12 mouse cellular contexts compared by ENCODE assay signal in the genomic region with DNA sequence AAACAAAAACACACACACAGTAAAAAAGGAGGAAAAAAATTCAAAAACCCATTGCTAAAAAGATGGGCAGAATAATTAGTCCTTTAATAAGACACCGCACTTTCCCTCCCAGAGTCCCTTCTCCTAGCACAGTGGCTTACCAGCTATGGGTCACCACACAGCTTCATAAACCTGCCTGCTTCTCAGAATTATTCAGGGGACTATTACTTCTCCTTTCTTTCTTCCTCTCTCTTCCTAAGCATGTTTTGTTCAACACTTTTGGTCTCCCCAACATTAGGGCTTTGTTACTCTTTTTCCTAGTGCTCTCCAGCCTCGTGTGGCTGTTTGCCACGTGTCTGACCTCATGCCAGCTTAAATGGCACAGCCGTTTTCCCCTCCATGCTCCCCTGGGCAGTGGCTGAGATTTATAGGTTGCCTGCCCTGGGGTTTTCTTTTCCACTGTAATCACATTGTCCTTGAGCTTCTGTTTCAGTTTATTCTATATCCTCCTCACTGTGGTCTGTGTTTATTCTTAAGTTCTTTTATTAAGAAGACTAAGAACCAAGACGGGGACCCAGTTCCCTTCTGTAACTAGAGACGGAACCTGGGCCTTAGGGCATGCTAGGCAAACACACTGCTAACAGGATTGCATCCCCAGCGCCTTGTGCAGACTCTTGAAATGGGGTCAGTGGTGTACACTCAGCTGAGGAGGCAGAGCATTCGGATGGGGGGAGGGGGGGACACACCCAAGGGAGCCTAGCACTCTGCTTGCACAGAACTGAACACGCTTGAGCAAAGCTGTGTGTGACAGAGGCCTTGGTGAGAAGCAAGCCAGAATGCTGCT. TPM values are rescaled to one million over a fixed set of nuclear protein-coding genes. Genes with fewer than 3 reads are reported as not detected.
DNase-seq lines count a peak whose midpoint lies in the region; ATAC-seq and TF ChIP-seq lines count a peak whose summit lies in the region.
"Had no signal": no experiment of that assay in that cellular context is flagged by ENCODE, and none has a peak within 500 bp of the region (broad histone marks: within the 10 kb centered on the region; RNA-seq: fewer than 3 reads in every experiment).

No protein-coding gene starts in this region.

- no peak for TF ChIP-seq CTCF in layer of hippocampus, adult 2 months (conservative IDR thresholded peaks at IDR 0.05)

- H3K27ac ChIP-seq in layer of hippocampus, adult 2 months = peak overlapping the region; percentile 63
- H3K27ac ChIP-seq in neural tube, embryonic 12.5 days = peak overlapping the region; percentile 11; the same call in 1 of the 2 replicates
- H3K27ac ChIP-seq: forebrain, embryonic 12.5 days had no signal

- H3K4me1 ChIP-seq in neural tube, embryonic 12.5 days = peaks cover 20% of the 10 kb centered on the region

- ATAC-seq in granulocyte monocyte progenitor cell, adult 5-6 weeks (replicated peaks; ENCODE audit: poor library complexity, severe bottlenecking) = 0 out of 2 replicates have a peak, but pooled peaks have one; percentile 30
- ATAC-seq in neural tube, embryonic 12.5 days (ENCODE audit: low FRiP score, low read depth) = 0 out of 2 replicates have a peak, but pooled peaks have one; percentile 56
- ATAC-seq in inflammation-experienced regulatory T-cells, adult 6 months = no peak

- 30% methylated on average over 9 of the region's 9 CpGs for WGBS in neural tube, embryonic 12.5 days

- H3K27me3 ChIP-seq in neural tube, embryonic 12.5 days (replicated peaks) = no peaks in the 10 kb centered on the region
- H3K27me3 ChIP-seq: forebrain, embryonic 12.5 days had no signal

- H3K9me3 ChIP-seq in neural tube, embryonic 12.5 days = no peaks in the 10 kb centered on the region
- H3K9me3 ChIP-seq: forebrain, embryonic 12.5 days had no signal

- no peak overlapping the region for H3K4me3 ChIP-seq in layer of hippocampus, adult 2 months
- no peak overlapping the region for H3K4me3 ChIP-seq in neural tube, embryonic 12.5 days
- H3K4me3 ChIP-seq: forebrain, embryonic 12.5 days had no signal

- no peak overlapping the region for H3K9ac ChIP-seq in neural tube, embryonic 12.5 days
- H3K9ac ChIP-seq: forebrain, embryonic 12.5 days had no signal

- no peak overlapping the region; the same call in 1 of the 2 replicates for H3K4me2 ChIP-seq in neural tube, embryonic 12.5 days (replicated peaks)
- H3K4me2 ChIP-seq: forebrain, embryonic 12.5 days had no signal

- H3K36me3 ChIP-seq in neural tube, embryonic 12.5 days = no peaks in the 10 kb centered on the region
- H3K36me3 ChIP-seq: forebrain, embryonic 12.5 days had no signal

- peak; percentile 22 to 54 for DNase-seq in adrenal gland, adult (ENCODE audit: inconsistent age in 2 of 2, low spot score in 1 of 2)
- DNase-seq in adrenal gland, adult 18-20 months (ENCODE audit: low spot score in 2 of 2) = no peak
- no peak for DNase-seq in layer of hippocampus, adult 2 months (ENCODE audit: low spot score in 2 of 2)
- DNase-seq in layer of hippocampus, postnatal 10 days (ENCODE audit: low spot score in 2 of 2) = no peak
- no peak for DNase-seq in cerebellum, adult 11 months
- DNase-seq: cerebellum, adult 8-10 months; lung, postnatal 4 days; thymus, postnatal 25 days had no signal

RNA-seq across cellular contexts. Expression of a gene that starts 54.2 kb away (rescaled TPM):
- 10 to 100 TPM; 24.3 to 33.6 TPM for total RNA-seq in adrenal gland, adult 18-20 months (2021)
- total RNA-seq in layer of hippocampus, adult 2 months (2021) = 10 to 100 TPM; 32.3 to 40.2 TPM
- 10 to 100 TPM; 34.3 to 37.2 TPM for total RNA-seq in layer of hippocampus, postnatal 10 days (2021)
- 7.4 and 9.6 TPM in 2 replicates for total RNA-seq in granulocyte monocyte progenitor cell, adult 5-6 weeks (2014; fragmentation: Nextera tagmentation)
- total RNA-seq in granulocyte monocyte progenitor cell, adult 5-6 weeks (2017) = 3.6 and 4.7 TPM in 2 replicates
- polyA plus RNA-seq in neural tube, embryonic 12.5 days (2016; fragmentation: Nextera tagmentation; extraction: Ambion mirVana) = 19.9 and 23.6 TPM in 2 replicates
- polyA plus RNA-seq in inflammation-experienced regulatory T-cells, adult 6 months (2017; shearing (Covaris generic)) = 10 to 100 TPM; 24.6 to 38.9 (median 33.1) TPM

Comparison
In these comparisons a context has a peak if more than half of its experiments do, and no peak if none do; other contexts are left out.
1. DNase-seq: peak in adrenal gland, adult (2 of 2); none in adrenal gland, adult 18-20 months (0 of 2), layer of hippocampus, adult 2 months (0 of 2), layer of hippocampus, postnatal 10 days (0 of 2) and cerebellum, adult 11 months (single experiment).